In the genomic region with DNA sequence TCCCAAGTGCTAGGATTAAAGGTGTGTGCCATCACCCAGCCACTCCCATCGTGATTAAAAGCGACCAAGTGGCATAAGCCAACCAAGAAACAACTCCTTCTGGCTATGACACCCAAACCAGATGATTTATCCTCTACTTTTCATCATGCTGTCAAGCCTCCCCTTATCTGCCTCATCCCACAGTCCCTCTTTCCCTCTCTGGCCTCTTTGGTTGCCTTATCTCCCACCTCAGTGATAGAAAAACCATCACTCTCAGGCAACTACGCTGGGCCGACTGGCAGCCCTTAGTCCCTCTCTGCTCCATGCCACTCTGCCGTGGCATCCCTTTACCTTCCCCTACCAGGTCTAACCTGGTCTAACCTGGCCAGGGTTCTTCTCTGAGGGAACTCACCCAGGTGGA, we compare ENCODE assay signal across 1 mouse cellular context.
A peak's percentile ranks its signal among the peaks of the same experiment; 100 is the strongest.
TF ChIP-seq lines count a peak whose summit lies in the region.

No protein-coding gene starts in this region.

TF ChIP-seq in MEL, 35 proteins besides CTCF, POLR2A, EP300 and RAD21:
- TF ChIP-seq RCOR1 (IDR thresholded peaks at IDR 0.05; ENCODE audit: low read depth, low read length) (peak; percentile 64; the same call in 1 of the 2 replicates), GATA1 (IDR thresholded peaks at IDR 0.05; ENCODE audit: low read depth, low read length) (peak; percentile 81), ETS1 (IDR thresholded peaks at IDR 0.05; ENCODE audit: low read depth, low read length) (peak; percentile 64), TCF12 (IDR thresholded peaks at IDR 0.05; ENCODE audit: low read depth, low read length) (peak; percentile 87), TAL1 (IDR thresholded peaks at IDR 0.05; ENCODE audit: low read length) (peak; percentile 33; the same call in 1 of the 2 replicates), ZMIZ1 (IDR thresholded peaks at IDR 0.05; ENCODE audit: low read depth, low read length) (no peak), MAFK (IDR thresholded peaks at IDR 0.05; ENCODE audit: borderline replicate concordance, low read depth, low read length) (no peak), MAX (IDR thresholded peaks at IDR 0.05; ENCODE audit: low read length) (no peak)
